Comparison of ENCODE assay signal across 7 mouse cellular contexts in the genomic region with DNA sequence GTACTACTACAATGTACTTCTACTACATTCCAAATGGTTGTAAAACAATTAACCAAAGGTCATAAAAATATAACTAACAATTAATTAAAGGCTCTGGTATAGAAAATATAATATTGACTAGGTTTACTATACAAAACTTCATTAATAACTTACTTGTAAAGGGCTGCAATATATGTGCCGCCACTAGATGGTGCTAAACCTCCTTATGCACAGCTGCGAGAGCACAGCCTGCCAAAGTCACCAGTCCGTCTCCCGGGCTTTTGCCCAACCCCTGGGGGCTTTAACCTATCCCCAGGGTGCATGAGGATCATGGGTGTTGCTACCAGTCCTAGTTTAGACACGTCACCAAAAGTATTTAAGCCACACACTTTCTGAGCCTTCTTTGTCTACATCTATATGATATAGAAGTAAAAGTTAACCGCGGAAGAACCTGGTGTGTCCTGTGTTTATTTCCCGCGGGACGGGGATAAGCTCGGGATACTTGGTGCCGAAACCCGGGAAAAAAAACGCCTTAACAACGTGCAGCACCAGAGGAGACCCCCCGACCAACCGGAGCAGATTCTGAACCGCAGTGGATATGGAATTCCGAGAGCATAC.
DNase-seq lines count a peak whose midpoint lies in the region; TF ChIP-seq lines count a peak whose summit lies in the region.
"Not testable (repeated sequence)": the region's sequence is repeated elsewhere in the genome, so short reads cannot be mapped to it uniquely, and the experiment has no call there.

No protein-coding gene starts in this region.

- intact Hi-C loops in heart, adult 2 months (cut with DNase I) = not testable (repeated sequence)

- TF ChIP-seq CTCF in MEL (IDR thresholded peaks at IDR 0.05 in 2 of 3, conservative IDR thresholded peaks at IDR 0.05 in 1 of 3; ENCODE audit: control insufficient read depth in 1 of 3, insufficient read depth in 1 of 3, low read depth in 2 of 3, low read length in 3 of 3, poor library complexity in 1 of 3, severe bottlenecking in 1 of 3) = peak; percentile 41 to 62 (median 55)
- peak; percentile 46 for TF ChIP-seq CTCF in heart, adult 2 months (IDR thresholded peaks at IDR 0.05)

- H3K27ac ChIP-seq in MEL (ENCODE audit: control insufficient read depth, low read depth, low read length) = peak overlapping the region; percentile 62
- H3K27ac ChIP-seq in heart, adult 2 months = not testable (repeated sequence)

- not testable (repeated sequence) for H3K36me3 ChIP-seq in MEL (ENCODE audit: control insufficient read depth in 1 of 2, insufficient read depth in 2 of 2, low read length in 2 of 2); heart, adult 2 months (ENCODE audit: control insufficient read depth, insufficient read depth, low read length)

- DNase-seq in 3T3-L1 (ENCODE audit: low read depth, low spot score) (peak; percentile 11), MEL (ENCODE audit: low read depth, low spot score) (peak; percentile 89), adipocyte (ENCODE audit: low spot score) (peak; percentile 1), liver (peak; percentile 5)
- DNase-seq in heart, adult 2 months = not testable (repeated sequence)
- peak; percentile 30 for DNase-seq in kidney, adult 9 months
- DNase-seq in retina, embryonic 14.5 days (ENCODE audit: low spot score) = peak; percentile 1

- H3K27me3 ChIP-seq in MEL (ENCODE audit: control insufficient read depth in 1 of 2, insufficient read depth in 2 of 2, low read length in 2 of 2); heart, adult 2 months (ENCODE audit: control insufficient read depth, insufficient read depth, low read length): not testable (repeated sequence)

- not testable (repeated sequence) for TF ChIP-seq EP300 in MEL (IDR thresholded peaks at IDR 0.05; ENCODE audit: low read depth in 1 of 2, low read length in 2 of 2); heart, adult 2 months (IDR thresholded peaks at IDR 0.05; ENCODE audit: insufficient read depth, low read depth, low read length)

- peak in 1 of 2 experiments; percentile 67; a peak in 2 of 4 replicates for TF ChIP-seq POLR2A in MEL (IDR thresholded peaks at IDR 0.05; ENCODE audit: control insufficient read depth in 1 of 2, insufficient read depth in 1 of 2, low read depth in 1 of 2, low read length in 2 of 2, poor library complexity in 1 of 2)
- TF ChIP-seq POLR2A in heart, adult 2 months (IDR thresholded peaks at IDR 0.05; ENCODE audit: insufficient read depth, low read depth, low read length) = not testable (repeated sequence)

- peak; percentile 56 for TF ChIP-seq RAD21 in MEL (IDR thresholded peaks at IDR 0.05; ENCODE audit: low read depth, low read length)

- H3K4me1 ChIP-seq in MEL (ENCODE audit: control insufficient read depth in 1 of 2, insufficient read depth in 2 of 2, low read length in 2 of 2); heart, adult 2 months (ENCODE audit: control insufficient read depth, insufficient read depth, low read length): not testable (repeated sequence)

- H3K4me3 ChIP-seq in MEL (ENCODE audit: control insufficient read depth in 1 of 2, insufficient read depth in 1 of 2, low read depth in 2 of 2, low read length in 2 of 2) = peak overlapping the region; percentile 42 to 78
- not testable (repeated sequence) for H3K4me3 ChIP-seq in heart, adult 2 months

- WGBS in heart, adult 2 months = 81% methylated on average over 19 of the region's 19 CpGs

- not testable (repeated sequence) for H3K9me3 ChIP-seq in MEL (replicated peaks; ENCODE audit: insufficient read depth, low read length)

- H3K79me2 ChIP-seq in MEL (ENCODE audit: control insufficient read depth, insufficient read depth, low read length, poor library complexity); heart, adult 2 months (replicated peaks; ENCODE audit: control insufficient read depth, insufficient read depth, low read length): not testable (repeated sequence)

- H3K9ac ChIP-seq in MEL (ENCODE audit: control insufficient read depth, low read depth, low read length, poor library complexity, severe bottlenecking) = peak overlapping the region; percentile 75
- not testable (repeated sequence) for H3K9ac ChIP-seq in heart, adult 2 months (ENCODE audit: low read depth, low read length)

TF ChIP-seq in MEL, 35 proteins besides CTCF, POLR2A, EP300 and RAD21:
- TF ChIP-seq NELFE (IDR thresholded peaks at IDR 0.05; ENCODE audit: low read depth, low read length) = peak; percentile 25; the same call in 1 of the 2 replicates
- 0 out of 2 replicates have a peak, but pooled peaks have one; percentile 17 for TF ChIP-seq ZC3H11A (IDR thresholded peaks at IDR 0.05; ENCODE audit: low read depth, low read length)
- peak; percentile 84 for TF ChIP-seq TBP (IDR thresholded peaks at IDR 0.05; ENCODE audit: low read depth, low read length)
- peak; percentile 40 for TF ChIP-seq SMC3 (IDR thresholded peaks at IDR 0.05; ENCODE audit: low read depth, low read length)
